Mouse (Mus musculus) liver, embryonic 14.5 days (tissue): ENCODE results near the gene Xlr4a. TPM values are rescaled to one million over a fixed set of nuclear protein-coding genes. Genes with fewer than 3 reads are reported as not detected.

Experiments
- ATAC-seq: fragments of 200-750 bp; cut with Nextera tagmentation; 2 replicates; pipeline ENCODE4 v1.8.0; 2017; ENCODE audit warnings: moderate number of reproducible peaks, mild to moderate bottlenecking, moderate library complexity; ENCODE audit not compliant: insufficient read depth
- DNase-seq, 3 experiments: peaks; one replicate each; pipeline ENCODE4 v3.0.0-alpha.2; 2012 to 2013; ENCODE audit warnings: low read depth in 3 of 3, low spot score in 3 of 3
- H3K27ac ChIP-seq: fragments of 300-500 bp; sonication (generic); 2 replicates; pipeline ENCODE4 v1.5.1; 2014; ENCODE audit warnings: moderate library complexity, mild to moderate bottlenecking, control low read depth, inconsistent platforms
- H3K27me3 ChIP-seq: fragments of 300-500 bp; sonication (generic); 2 replicates; pipeline ENCODE4 v1.6.1; 2014; ENCODE audit warnings: mild to moderate bottlenecking, low read length, moderate library complexity; ENCODE audit not compliant: control insufficient read depth, insufficient read depth
- H3K36me3 ChIP-seq: fragments of 300-500 bp; sonication (generic); replicated peaks from 2 replicates; pipeline ENCODE4 v1.6.1; 2014; ENCODE audit warnings: low read depth; ENCODE audit not compliant: control insufficient read depth, insufficient read depth
- H3K4me1 ChIP-seq, 2 experiments: fragments of 200-500 bp in 1 of 2; fragments of 300-500 bp in 1 of 2; sonication (generic) in 1 of 2; replicated peaks; 2 replicates each; pipeline ENCODE4 v1.6.1; 2012 to 2014; ENCODE audit warnings: antibody characterized with exemption in 1 of 2, inconsistent platforms in 1 of 2, low read length in 1 of 2; ENCODE audit not compliant: control insufficient read depth in 2 of 2, insufficient read depth in 2 of 2
- H3K4me2 ChIP-seq: fragments of 300-500 bp; sonication (generic); 2 replicates; pipeline ENCODE4 v1.6.1; 2014; ENCODE audit warnings: low read depth, mild to moderate bottlenecking, control low read depth, moderate library complexity
- H3K4me3 ChIP-seq, 2 experiments: fragments of 200-500 bp in 1 of 2; fragments of 300-500 bp in 1 of 2; sonication (generic) in 1 of 2; 2 replicates each; pipeline ENCODE4 v1.5.1; 2012 to 2014; ENCODE audit warnings: low read depth in 2 of 2, low read length in 2 of 2, mild to moderate bottlenecking in 2 of 2, control low read depth in 1 of 2, inconsistent platforms in 1 of 2, moderate library complexity in 1 of 2; ENCODE audit not compliant: insufficient read depth in 1 of 2
- H3K9ac ChIP-seq: fragments of 300-500 bp; sonication (generic); replicated peaks from 2 replicates; pipeline ENCODE4 v1.6.1; 2014; ENCODE audit warnings: mild to moderate bottlenecking, control low read depth, moderate library complexity
- H3K9me3 ChIP-seq: fragments of 300-500 bp; sonication (generic); 2 replicates; pipeline ENCODE4 v1.6.1; 2016; ENCODE audit warnings: low read length, mixed read lengths; ENCODE audit not compliant: control insufficient read depth
- CTCF ChIP-seq: IDR thresholded peaks from 2 replicates; pipeline ENCODE4 v1.5.1; 2016; ENCODE audit warnings: antibody characterized with exemption, low read depth, control low read depth
- EP300 ChIP-seq: IDR thresholded peaks from 2 replicates; pipeline ENCODE4 v1.6.1; 2016; ENCODE audit warnings: antibody characterized with exemption, low read depth
- WGBS: fragments of 180-500 bp; shearing (Covaris S2); extraction: QIAGEN DNeasy Blood & Tissue Kit; methylation state at CpG from one replicate; pipeline ENCODE4 v1.1.7; 2014; ENCODE audit not compliant: insufficient replicate concordance; 5-methylcytosine and 5-hydroxymethylcytosine counted together
- polyA plus RNA-seq, 2 experiments: library from polyadenylated mRNA; depleted of rRNA in 1 of 2; stranded (reverse) in 1 of 2; unstranded in 1 of 2; fragments of >200 nt; fragmentation: Nextera tagmentation in 1 of 2; extraction: Ambion mirVana in 1 of 2; gene quantifications; 2 replicates each; pipeline versions ENCODE4 v1.2.1 to v1.2.3; 2012 to 2014

The Xlr4a gene
- polyA plus RNA-seq, 2 experiments = 1.0 to 1.1 TPM

DNA sequence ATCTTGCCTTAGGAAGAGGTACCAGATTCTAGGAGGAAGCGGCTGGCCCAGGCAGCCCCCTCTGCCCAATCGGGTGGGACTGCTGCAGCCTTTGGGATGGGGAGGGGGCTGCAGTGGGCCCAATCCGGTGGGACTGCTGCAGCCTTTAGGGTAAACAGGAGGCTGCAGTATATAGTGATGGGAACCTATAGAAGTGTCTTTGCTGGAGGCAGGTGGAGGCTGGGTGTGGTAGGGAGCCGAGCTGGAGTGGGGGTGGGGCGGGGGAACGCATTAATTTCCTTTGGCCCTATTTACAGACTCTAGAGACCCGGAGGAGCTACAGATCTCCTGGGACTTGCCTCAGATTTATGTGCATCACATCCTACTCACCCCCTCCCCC, 17.9 kb downstream of the Xlr4a start, which contains the start of gene Pnma3:
Pnma3 (plus strand) TSS at position 373 of the 379 bp plus-strand sequence.
- 27% methylated on average over 7 of the region's 7 CpGs for WGBS
- DNase-seq = no peak
- H3K4me3 ChIP-seq = no peak within 1 kb of the TSS
- H3K36me3 ChIP-seq = no peaks in the 10 kb centered on the region
- H3K4me2 ChIP-seq = no peak within 1 kb of the TSS
- no peak for ATAC-seq
- H3K9ac ChIP-seq = no peak within 1 kb of the TSS
- no peaks in the 10 kb centered on the region for H3K4me1 ChIP-seq
- no peaks in the 10 kb centered on the region for H3K9me3 ChIP-seq
- TF ChIP-seq CTCF (no peak), EP300 (no peak)
- H3K27ac ChIP-seq = no peak within 1 kb of the TSS
- H3K27me3 ChIP-seq = no peaks in the 10 kb centered on the region

- H3K36me3 ChIP-seq = no peaks in the 10 kb centered on the region
- H3K9ac ChIP-seq = no peak overlapping the region
- TF ChIP-seq CTCF (no peak), EP300 (no peak)
- DNase-seq (no peak), ATAC-seq (no peak)
- H3K4me3 ChIP-seq = no peak overlapping the region
- no peaks in the 10 kb centered on the region for H3K4me1 ChIP-seq
- H3K27me3 ChIP-seq = no peaks in the 10 kb centered on the region
- H3K9me3 ChIP-seq = no peaks in the 10 kb centered on the region
- no peak overlapping the region for H3K27ac ChIP-seq
- WGBS = 31% methylated on average over 24 of the region's 24 CpGs
- H3K4me2 ChIP-seq = no peak overlapping the region
Measured at GRCm38 (mm10) chrX:73063512-73064414, 18.5 kb downstream of the Xlr4a start.

- H3K4me3 ChIP-seq = no peak overlapping the region
- TF ChIP-seq CTCF (no peak), EP300 (no peak)
- DNase-seq (no peak), ATAC-seq (no peak)
- no peaks in the 10 kb centered on the region for H3K36me3 ChIP-seq
- H3K9me3 ChIP-seq = no peaks in the 10 kb centered on the region
- no peak overlapping the region for H3K4me2 ChIP-seq
- H3K27ac ChIP-seq = no peak overlapping the region
- no peak overlapping the region for H3K9ac ChIP-seq
- H3K4me1 ChIP-seq = no peaks in the 10 kb centered on the region
- no peaks in the 10 kb centered on the region for H3K27me3 ChIP-seq
- WGBS = 37% methylated on average over 5 of the region's 5 CpGs
Measured at GRCm38 (mm10) chrX:73062323-73062722, 20.0 kb downstream of the Xlr4a start.

GRCm38 (mm10) chrX:73061528-73061927, 20.8 kb downstream of the Xlr4a start:
- no peak for ATAC-seq
- Histone ChIP-seq H3K4me1 (no peaks in the 10 kb centered on the region), H3K36me3 (no peaks in the 10 kb centered on the region), H3K4me2 (no peak overlapping the region), H3K9ac (no peak overlapping the region), H3K9me3 (no peaks in the 10 kb centered on the region), H3K4me3 (no peak overlapping the region), H3K27ac (no peak overlapping the region), H3K27me3 (no peaks in the 10 kb centered on the region)
- TF ChIP-seq CTCF = no peak
- no peak for TF ChIP-seq EP300
- DNase-seq = no peak
- 32% methylated on average over 1 of the region's 1 CpGs for WGBS

GRCm38 (mm10) chrX:73053860-73054563, 28.3 kb downstream of the Xlr4a start:
- TF ChIP-seq EP300 = no peak
- TF ChIP-seq CTCF = peak; percentile 92
- Histone ChIP-seq H3K4me1 (no peaks in the 10 kb centered on the region), H3K27ac (no peak overlapping the region), H3K9ac (no peak overlapping the region), H3K4me3 (no peak overlapping the region), H3K36me3 (no peaks in the 10 kb centered on the region), H3K27me3 (no peaks in the 10 kb centered on the region), H3K9me3 (no peaks in the 10 kb centered on the region), H3K4me2 (peak overlapping the region; percentile 11; the same call in 1 of the 2 replicates)
- WGBS = 18% methylated on average over 14 of the region's 14 CpGs
- DNase-seq = peak; percentile 53 to 60 (median 58)
- peak; percentile 75 for ATAC-seq
